Mouse (Mus musculus) limb, embryonic 11.5 days (tissue): Measurements from ENCODE around the gene Vamp1. TPM values are rescaled to one million over a fixed set of nuclear protein-coding genes. Genes with fewer than 3 reads are reported as not detected.
"Not testable (repeated sequence)": the region's sequence is repeated elsewhere in the genome, so short reads cannot be mapped to it uniquely, and the experiment has no call there.

Source experiments
- ATAC-seq: fragments of 200-750 bp; cut with Nextera tagmentation; 2 replicates; pipeline ENCODE4 v1.8.0; 2017; ENCODE audit warnings: low read depth; ENCODE audit not compliant: insufficient number of reproducible peaks, low FRiP score, low TSS enrichment
- DNase-seq: peaks from one replicate; pipeline ENCODE4 v3.0.0-alpha.2; 2015; ENCODE audit warnings: low spot score
- H3K27ac ChIP-seq: fragments of 300-500 bp; sonication (generic); replicated peaks from 2 replicates; pipeline ENCODE4 v1.5.1; 2014; ENCODE audit warnings: low read depth, mild to moderate bottlenecking, low read length
- H3K27me3 ChIP-seq: fragments of 300-500 bp; sonication (generic); 2 replicates; pipeline ENCODE4 v1.6.1; 2014; ENCODE audit warnings: mild to moderate bottlenecking, low read length, mixed read lengths; ENCODE audit not compliant: control insufficient read depth, insufficient read depth
- H3K36me3 ChIP-seq: fragments of 300-500 bp; sonication (generic); 2 replicates; pipeline ENCODE4 v1.6.1; 2014; ENCODE audit warnings: mild to moderate bottlenecking, low read length, moderate library complexity, mixed read lengths; ENCODE audit not compliant: control insufficient read depth, insufficient read depth
- H3K4me1 ChIP-seq: fragments of 300-500 bp; sonication (generic); 2 replicates; pipeline ENCODE4 v1.6.1; 2014; ENCODE audit warnings: low read length, mixed read lengths; ENCODE audit not compliant: control insufficient read depth, insufficient read depth
- H3K4me2 ChIP-seq: fragments of 300-500 bp; sonication (generic); 2 replicates; pipeline ENCODE4 v1.6.1; 2014; ENCODE audit warnings: low read depth, mild to moderate bottlenecking, moderate library complexity; ENCODE audit not compliant: severe bottlenecking
- H3K4me3 ChIP-seq: fragments of 300-500 bp; sonication (generic); 2 replicates; pipeline ENCODE4 v1.5.1; 2014; ENCODE audit warnings: low read depth, low read length
- H3K9ac ChIP-seq: fragments of 300-500 bp; sonication (generic); 2 replicates; pipeline ENCODE4 v1.6.1; 2014; ENCODE audit warnings: mild to moderate bottlenecking, low read length
- H3K9me3 ChIP-seq: fragments of 300-500 bp; sonication (generic); 2 replicates; pipeline ENCODE4 v1.6.1; 2016; ENCODE audit warnings: low read length; ENCODE audit not compliant: control insufficient read depth
- WGBS: fragments of 180-500 bp; shearing (Covaris S2); extraction: QIAGEN DNeasy Blood & Tissue Kit; methylation state at CpG from one replicate; pipeline ENCODE4 v1.1.7; 2014; 5-methylcytosine and 5-hydroxymethylcytosine counted together
- polyA plus RNA-seq: library from polyadenylated mRNA; unstranded; fragments of >200 nt; fragmentation: Nextera tagmentation; extraction: Ambion mirVana; gene quantifications from 2 replicates; pipeline ENCODE4 v1.2.1, GENCODE M21; 2014

The Vamp1 gene
- polyA plus RNA-seq, 1 experiment from 2014 or later: 2.3 TPM

- Histone ChIP-seq H3K27ac (no peak overlapping the region), H3K9ac (no peak overlapping the region)
- WGBS: 86% methylated on average over 9 of the region's 9 CpGs
These were observed 48.9 kb downstream of the Vamp1 start for GRCm38 (mm10) chr6:125264219-125264618.

GRCm38 (mm10) chr6:125265239-125265638 lies 49.9 kb downstream of the Vamp1 start:
- no peaks in the 10 kb centered on the region for H3K9me3 ChIP-seq
- H3K9ac ChIP-seq: no peak overlapping the region
- WGBS: 55% methylated on average over 10 of the region's 10 CpGs
- no peaks in the 10 kb centered on the region for H3K36me3 ChIP-seq
- H3K27ac ChIP-seq: no peak overlapping the region
- no peak for DNase-seq
- no peaks in the 10 kb centered on the region for H3K4me1 ChIP-seq
- H3K4me3 ChIP-seq: no peak overlapping the region
- ATAC-seq: no peak
- no peaks in the 10 kb centered on the region for H3K27me3 ChIP-seq
- no peak overlapping the region for H3K4me2 ChIP-seq

More at GRCm38 (mm10) chr6:125264219-125264618, 48.9 kb downstream of the Vamp1 start:
- ATAC-seq: no peak
- Histone ChIP-seq H3K27me3 (no peaks in the 10 kb centered on the region), H3K9me3 (no peaks in the 10 kb centered on the region), H3K36me3 (no peaks in the 10 kb centered on the region), H3K4me1 (no peaks in the 10 kb centered on the region), H3K4me3 (no peak overlapping the region), H3K4me2 (no peak overlapping the region)
- DNase-seq: no peak

DNA sequence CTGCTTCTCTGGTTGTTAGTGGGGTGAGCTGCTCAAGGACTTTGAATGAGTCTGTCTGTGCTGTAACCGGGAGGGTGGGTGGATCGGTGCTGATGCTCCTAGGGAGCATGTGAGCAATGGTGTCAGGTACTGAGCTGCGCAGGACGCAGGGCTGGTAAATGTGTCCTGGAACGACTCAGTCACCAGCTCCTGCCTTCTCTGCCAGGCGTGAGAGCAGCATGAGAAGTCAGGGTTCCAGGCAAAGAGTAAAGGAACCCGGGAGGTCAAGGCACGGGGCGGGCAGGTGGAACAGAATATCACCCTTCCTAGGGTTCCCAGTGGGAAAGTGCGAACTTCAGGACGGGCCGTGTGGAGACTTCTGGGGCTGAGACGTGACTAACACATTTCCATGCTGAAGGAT lies 50.7 kb downstream of the Vamp1 start:
- Histone ChIP-seq H3K4me1 (no peaks in the 10 kb centered on the region), H3K9ac (no peak overlapping the region), H3K27ac (no peak overlapping the region), H3K27me3 (no peaks in the 10 kb centered on the region), H3K9me3 (no peaks in the 10 kb centered on the region), H3K36me3 (no peaks in the 10 kb centered on the region), H3K4me2 (no peak overlapping the region), H3K4me3 (no peak overlapping the region)
- 68% methylated on average over 13 of the region's 13 CpGs for WGBS
- DNase-seq: no peak
- ATAC-seq: no peak

GRCm38 (mm10) chr6:125266600-125266999 lies 51.2 kb downstream of the Vamp1 start:
- H3K4me2 ChIP-seq, ATAC-seq, H3K4me3 ChIP-seq, H3K9ac ChIP-seq, H3K9me3 ChIP-seq, H3K36me3 ChIP-seq, DNase-seq, H3K27ac ChIP-seq, H3K4me1 ChIP-seq, H3K27me3 ChIP-seq: not testable (repeated sequence)
- 71% methylated on average over 6 of the region's 6 CpGs for WGBS

- Histone ChIP-seq H3K4me3 (no peak overlapping the region), H3K9ac (no peak overlapping the region), H3K36me3 (no peaks in the 10 kb centered on the region), H3K4me1 (0 out of 2 replicates have a peak, but pooled peaks cover 2% of the 10 kb centered on the region), H3K9me3 (no peaks in the 10 kb centered on the region), H3K27me3 (no peaks in the 10 kb centered on the region), H3K4me2 (no peak overlapping the region), H3K27ac (no peak overlapping the region)
- ATAC-seq (no peak), DNase-seq (no peak)
- 88% methylated on average over 3 of the region's 3 CpGs for WGBS
These were observed 52.1 kb downstream of the Vamp1 start for GRCm38 (mm10) chr6:125267469-125267868.

DNA sequence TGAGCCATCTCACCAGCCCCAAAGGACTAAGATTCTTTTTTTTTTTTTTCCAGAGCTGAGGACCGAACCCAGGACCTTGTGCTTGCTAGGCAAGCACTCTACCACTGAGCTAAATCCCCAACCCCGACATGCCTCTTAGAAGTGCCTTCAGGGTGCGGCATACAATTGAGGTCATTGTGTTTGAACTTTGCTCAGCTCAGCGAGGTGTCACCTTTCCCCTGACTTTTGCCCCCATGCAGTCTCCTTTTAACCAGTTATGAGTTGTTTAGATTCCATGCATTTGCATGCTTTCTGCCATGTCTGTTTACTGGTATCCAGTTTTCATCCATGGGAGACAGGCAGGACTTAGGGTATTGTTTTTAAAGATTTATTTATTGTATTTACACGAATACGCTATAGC lies 53.4 kb downstream of the Vamp1 start:
- Histone ChIP-seq H3K4me3 (no peak overlapping the region), H3K4me2 (no peak overlapping the region), H3K36me3 (no peaks in the 10 kb centered on the region), H3K27ac (no peak overlapping the region), H3K4me1 (0 out of 2 replicates have a peak, but pooled peaks cover 2% of the 10 kb centered on the region), H3K9ac (no peak overlapping the region), H3K27me3 (no peaks in the 10 kb centered on the region), H3K9me3 (no peaks in the 10 kb centered on the region)
- ATAC-seq (no peak), DNase-seq (no peak)
- WGBS: 52% methylated on average over 6 of the region's 6 CpGs

GRCm38 (mm10) chr6:125271455-125272227 lies 56.3 kb downstream of the Vamp1 start:
- H3K4me3 ChIP-seq: no peak overlapping the region
- 0 out of 2 replicates have a peak overlapping the region, but pooled peaks have one; percentile 15 for H3K4me2 ChIP-seq
- H3K27ac ChIP-seq: no peak overlapping the region
- H3K9ac ChIP-seq: peak overlapping the region; percentile 43; the same call in 1 of the 2 replicates
- peak; percentile 80; the same call in 1 of the 2 replicates for ATAC-seq
- no peaks in the 10 kb centered on the region for H3K36me3 ChIP-seq
- H3K27me3 ChIP-seq: no peaks in the 10 kb centered on the region
- H3K4me1 ChIP-seq: 0 out of 2 replicates have a peak, but pooled peaks cover 2% of the 10 kb centered on the region
- WGBS: 22% methylated on average over 17 of the region's 17 CpGs
- H3K9me3 ChIP-seq: no peaks in the 10 kb centered on the region
- peak; percentile 92 for DNase-seq

DNA sequence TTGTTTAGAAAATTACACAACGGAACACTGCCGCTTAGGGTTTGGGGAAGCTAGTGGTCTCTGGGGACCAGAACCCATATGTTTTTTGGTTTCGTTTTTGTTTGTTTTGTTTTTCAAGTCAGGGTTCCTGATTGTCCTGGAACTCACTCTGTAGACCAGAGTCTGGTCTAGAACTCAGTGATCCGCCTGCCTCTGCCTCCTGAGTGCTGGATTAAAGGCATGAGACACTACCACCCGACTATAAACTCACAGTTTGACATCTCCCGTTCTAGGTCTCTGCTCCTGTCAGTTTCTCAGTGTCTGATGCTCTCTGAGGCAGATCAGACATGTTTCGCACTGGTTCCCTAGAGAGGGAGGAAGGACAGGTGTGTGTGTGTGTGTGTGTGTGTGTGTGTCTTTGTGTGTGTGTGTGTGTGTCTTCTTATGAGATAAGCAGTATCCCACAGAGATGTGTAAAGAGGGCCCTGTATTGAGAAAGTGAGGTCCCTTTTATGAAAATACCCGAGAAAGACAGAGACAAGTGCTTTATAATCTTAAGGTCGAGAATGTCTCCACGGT lies 57.0 kb downstream of the Vamp1 start:
- H3K4me3 ChIP-seq: no peak overlapping the region
- no peaks in the 10 kb centered on the region for H3K36me3 ChIP-seq
- ATAC-seq (no peak), DNase-seq (no peak)
- 0 out of 2 replicates have a peak, but pooled peaks cover 2% of the 10 kb centered on the region for H3K4me1 ChIP-seq
- no peak overlapping the region for H3K9ac ChIP-seq
- H3K4me2 ChIP-seq: no peak overlapping the region
- H3K27me3 ChIP-seq: no peaks in the 10 kb centered on the region
- H3K27ac ChIP-seq: no peak overlapping the region
- WGBS: 81% methylated on average over 10 of the region's 10 CpGs
- H3K9me3 ChIP-seq: no peaks in the 10 kb centered on the region
